In the genomic region with DNA sequence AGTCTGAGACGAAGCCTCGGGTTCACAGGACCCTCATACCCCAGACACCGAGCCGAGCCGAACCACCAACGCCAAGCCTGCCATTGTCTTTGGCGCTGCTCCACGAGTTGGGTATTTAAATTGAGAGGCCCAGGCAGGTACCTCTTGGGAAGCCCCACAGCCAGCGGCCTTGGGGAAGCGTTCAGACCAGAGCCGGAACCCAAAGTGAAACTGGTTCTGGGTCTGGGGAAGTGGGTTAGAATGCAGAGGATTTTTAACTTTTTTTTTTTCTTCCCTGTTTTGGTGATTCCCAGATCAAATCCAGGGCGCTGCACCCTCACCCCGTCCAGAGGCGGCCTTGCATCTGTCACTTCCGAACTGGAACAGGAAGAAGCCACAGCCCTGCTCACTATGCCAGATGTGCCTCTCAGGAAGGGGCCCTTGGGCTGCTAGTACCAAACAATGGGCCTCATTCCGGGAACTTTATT, we compare ENCODE assay signal across 9 mouse cellular contexts. TPM values are rescaled to one million over a fixed set of nuclear protein-coding genes. Genes with fewer than 3 reads are reported as not detected.
DNase-seq lines count a peak whose midpoint lies in the region; ATAC-seq lines count a peak whose summit lies in the region.
"Had no signal": no experiment of that assay in that cellular context is flagged by ENCODE, and none has a peak within 500 bp of the region (broad histone marks: within the 10 kb centered on the region; RNA-seq: fewer than 3 reads in every experiment).

No protein-coding gene starts in this region.

- intact Hi-C loops in heart, postnatal 25 days (cut with DNase I) = no loop called here

- ATAC-seq in megakaryocyte progenitor cell, adult 5-6 weeks (replicated peaks; ENCODE audit: poor library complexity) = peak; percentile 26
- ATAC-seq: hindbrain, postnatal 0 days had no signal

- peak; percentile 55 for DNase-seq in CD4-positive helper T cell, adult 2 months (ENCODE audit: low read depth, low spot score)
- peak; percentile 35 for DNase-seq in ES-CJ7 (ENCODE audit: low read depth, low spot score)
- DNase-seq in heart, postnatal 25 days (ENCODE audit: low spot score) = peak; percentile 46
- DNase-seq in adrenal gland, postnatal 25 days = no peak
- DNase-seq in urinary bladder, adult 2 months (ENCODE audit: low spot score) = no peak
- no peak for DNase-seq in cerebellum, postnatal 4 days (ENCODE audit: low spot score in 2 of 2)
- no peak for DNase-seq in layer of hippocampus, postnatal 10 days (ENCODE audit: low spot score in 2 of 2)

RNA-seq across cellular contexts. Expression of gene Themis2, which starts 6.0 kb away (rescaled TPM):
- 1 to 10 TPM; 1.9 to 2.0 TPM for total RNA-seq in heart, postnatal 25 days (2021)
- 27.5 and 35.0 TPM in 2 replicates for total RNA-seq in megakaryocyte progenitor cell, adult 5-6 weeks (2015)
- 18.9 and 23.6 TPM in 2 replicates for total RNA-seq in megakaryocyte progenitor cell, adult 5-6 weeks (2017)
- 0.48 and 1.4 TPM in 2 replicates for total RNA-seq in adrenal gland, postnatal 25 days (2021)
- polyA plus RNA-seq in urinary bladder, adult 2 months (2012; rRNA removed) = 5.0 and 7.6 TPM in 2 replicates
- total RNA-seq in layer of hippocampus, postnatal 10 days (2021) = under 1 TPM; 0.71 to 0.87 TPM

RNA-seq across cellular contexts. Expression of gene Rpa2, which starts 34.1 kb away (rescaled TPM):
- total RNA-seq in heart, postnatal 25 days (2021) = 10 to 100 TPM; 10.3 to 12.5 TPM
- total RNA-seq in megakaryocyte progenitor cell, adult 5-6 weeks (2015) = 62.3 and 65.5 TPM in 2 replicates
- 56.2 and 68.4 TPM in 2 replicates for total RNA-seq in megakaryocyte progenitor cell, adult 5-6 weeks (2017)
- total RNA-seq in adrenal gland, postnatal 25 days (2021) = 17.7 and 19.4 TPM in 2 replicates
- polyA plus RNA-seq in urinary bladder, adult 2 months (2012; rRNA removed) = 13.3 and 16.8 TPM in 2 replicates
- total RNA-seq in layer of hippocampus, postnatal 10 days (2021) = 10 to 100 TPM; 14.1 to 15.7 TPM

RNA-seq across cellular contexts. Expression of gene Ppp1r8, which starts 40.8 kb away (rescaled TPM):
- total RNA-seq in heart, postnatal 25 days (2021) = 10 to 100 TPM; 16.8 to 20.7 TPM
- total RNA-seq in megakaryocyte progenitor cell, adult 5-6 weeks (2015) = 36.1 and 42.9 TPM in 2 replicates
- 62.9 and 71.0 TPM in 2 replicates for total RNA-seq in megakaryocyte progenitor cell, adult 5-6 weeks (2017)
- 46.7 and 51.5 TPM in 2 replicates for total RNA-seq in adrenal gland, postnatal 25 days (2021)
- polyA plus RNA-seq in urinary bladder, adult 2 months (2012; rRNA removed) = 39.4 and 46.7 TPM in 2 replicates
- 10 to 100 TPM; 42.8 to 50.4 TPM for total RNA-seq in layer of hippocampus, postnatal 10 days (2021)

RNA-seq across cellular contexts. Expression of gene Smpdl3b, which starts 45.2 kb away (rescaled TPM):
- under 1 TPM; 0.36 to 0.94 TPM for total RNA-seq in heart, postnatal 25 days (2021)
- total RNA-seq in megakaryocyte progenitor cell, adult 5-6 weeks (2015) = 0.07 TPM in 1 of 2 replicates, not detected in the other
- total RNA-seq in megakaryocyte progenitor cell, adult 5-6 weeks (2017) = 0.33 TPM in 1 of 2 replicates, not detected in the other
- 35.5 and 35.9 TPM in 2 replicates for total RNA-seq in adrenal gland, postnatal 25 days (2021)
- polyA plus RNA-seq in urinary bladder, adult 2 months (2012; rRNA removed) = 24.0 and 26.4 TPM in 2 replicates
- 1 to 10 TPM in 1 of 2 experiments, under 1 TPM in 1; 0.87 to 1.2 TPM for total RNA-seq in layer of hippocampus, postnatal 10 days (2021)

Comparison
In these comparisons a context has a peak if more than half of its experiments do, and no peak if none do; other contexts are left out.
1. DNase-seq: peak in CD4-positive helper T cell, adult 2 months (single experiment), ES-CJ7 (single experiment) and heart, postnatal 25 days (single experiment); none in adrenal gland, postnatal 25 days (single experiment), urinary bladder, adult 2 months (single experiment), cerebellum, postnatal 4 days (0 of 2) and layer of hippocampus, postnatal 10 days (0 of 2).